Mouse (Mus musculus) embryonic facial prominence, embryonic 10.5 days (tissue): Measurements from ENCODE around the gene Lcorl. TPM values are rescaled to one million over a fixed set of nuclear protein-coding genes. Genes with fewer than 3 reads are reported as not detected.

Experiments
- DNase-seq: peaks from one replicate; pipeline ENCODE4 v3.0.0-alpha.2; 2017; ENCODE audit warnings: low spot score
- H3K27ac ChIP-seq: fragments of 300-500 bp; sonication (generic); replicated peaks from 2 replicates; pipeline ENCODE4 v1.5.1; 2016; ENCODE audit warnings: mild to moderate bottlenecking
- H3K27me3 ChIP-seq: fragments of 300-500 bp; sonication (generic); replicated peaks from 2 replicates; pipeline ENCODE4 v1.6.1; 2016; ENCODE audit warnings: low read depth, mild to moderate bottlenecking; ENCODE audit not compliant: poor library complexity, severe bottlenecking
- H3K36me3 ChIP-seq: fragments of 300-500 bp; sonication (generic); replicated peaks from 2 replicates; pipeline ENCODE4 v1.6.1; 2016; ENCODE audit warnings: mild to moderate bottlenecking, moderate library complexity
- H3K4me1 ChIP-seq: fragments of 300-500 bp; sonication (generic); 2 replicates; pipeline ENCODE4 v1.6.1; 2016
- H3K4me3 ChIP-seq: fragments of 300-500 bp; sonication (generic); 2 replicates; pipeline ENCODE4 v1.5.1; 2016; ENCODE audit warnings: mild to moderate bottlenecking, moderate library complexity
- H3K9me3 ChIP-seq: fragments of 300-500 bp; sonication (generic); 2 replicates; pipeline ENCODE4 v1.6.1; 2016; ENCODE audit warnings: mild to moderate bottlenecking
- WGBS: fragments of 180-500 bp; shearing (Covaris S2); methylation state at CpG from one replicate; pipeline ENCODE4 v1.1.7; 2016; 5-methylcytosine and 5-hydroxymethylcytosine counted together
- polyA plus RNA-seq: library from polyadenylated mRNA; unstranded; fragments of >200 nt; fragmentation: Nextera tagmentation; extraction: Ambion mirVana; gene quantifications from 2 replicates; pipeline ENCODE4 v1.2.1, GENCODE M21; 2016

Lcorl gene
- 26.2 and 29.2 TPM in 2 replicates for polyA plus RNA-seq

DNA sequence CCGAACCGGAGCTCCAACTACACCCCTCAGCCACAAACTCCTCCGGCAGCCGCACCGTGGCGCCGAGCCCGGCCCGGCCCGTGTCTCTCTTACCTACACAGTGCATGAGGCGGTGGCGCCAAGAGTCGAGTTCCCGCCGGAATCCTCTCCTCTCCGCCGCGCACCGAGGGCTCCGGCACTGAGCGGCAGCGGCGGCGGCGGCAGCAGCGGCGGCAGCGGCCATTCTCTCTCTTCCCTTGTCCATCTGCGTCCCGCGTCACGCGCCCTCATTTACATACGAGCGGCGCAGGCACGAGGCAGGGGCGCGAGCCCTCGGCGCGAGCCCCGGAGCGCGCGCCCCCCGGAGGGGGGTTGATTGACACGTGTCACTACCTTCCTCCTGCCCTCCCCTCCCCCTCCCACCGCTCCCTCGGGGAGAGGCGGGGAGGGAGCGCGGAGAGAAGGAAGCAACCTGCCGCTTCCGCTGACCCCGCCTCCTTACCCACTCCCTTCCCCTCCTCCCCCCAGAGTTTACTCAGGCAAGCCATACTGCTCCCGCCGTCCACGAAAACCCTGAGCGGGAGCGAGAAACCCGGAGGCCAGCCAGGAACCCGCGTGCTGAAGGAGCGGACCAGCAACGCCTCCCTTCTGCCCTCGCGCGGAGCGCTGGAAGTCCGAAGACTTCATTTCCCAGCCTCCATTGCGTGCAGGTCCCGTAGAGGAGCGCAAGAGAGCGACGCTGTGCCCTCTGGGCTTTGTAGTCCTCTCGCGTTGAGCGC lies at the start of gene Lcorl:
Gene Lcorl, minus strand, starts transcription at position 362 of the 758 bp plus-strand sequence.
- DNase-seq = peak; percentile 96
- Histone ChIP-seq H3K9me3 (no peaks in the 10 kb centered on the region), H3K27me3 (no peaks in the 10 kb centered on the region), H3K27ac (peak within 1 kb of the TSS; percentile 98), H3K4me3 (peak within 1 kb of the TSS; percentile 97), H3K36me3 (no peaks in the 10 kb centered on the region), H3K4me1 (peaks cover 8% of the 10 kb centered on the region; the same call in 1 of the 2 replicates)
- WGBS = under 1% methylated on average over 76 of the region's 79 CpGs

DNA sequence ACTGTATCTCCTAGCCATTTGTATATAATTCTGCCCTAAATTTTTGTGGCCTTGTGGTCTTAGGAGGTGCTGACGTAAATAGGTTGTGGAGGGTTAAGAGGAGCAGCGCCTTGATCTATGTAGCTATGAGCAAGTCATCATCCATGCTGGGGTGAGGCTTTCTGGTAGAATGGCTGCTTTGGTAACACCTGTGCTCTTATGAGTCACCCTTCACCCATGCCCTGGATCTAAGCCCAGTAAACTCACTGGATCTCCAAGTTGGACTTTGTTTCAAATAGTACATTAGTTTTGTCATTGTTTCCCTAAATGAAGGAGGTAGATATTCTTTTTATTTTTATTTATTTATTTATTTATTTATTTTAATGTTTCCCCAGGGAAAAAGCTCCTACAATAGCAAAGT lies 47.3 kb upstream of the Lcorl start:
- Histone ChIP-seq H3K9me3 (no peaks in the 10 kb centered on the region), H3K4me3 (no peak overlapping the region), H3K4me1 (no peaks in the 10 kb centered on the region), H3K27me3 (no peaks in the 10 kb centered on the region), H3K27ac (no peak overlapping the region), H3K36me3 (no peaks in the 10 kb centered on the region)
- DNase-seq = no peak
- WGBS = 93% methylated on average over 2 of the region's 2 CpGs

DNA sequence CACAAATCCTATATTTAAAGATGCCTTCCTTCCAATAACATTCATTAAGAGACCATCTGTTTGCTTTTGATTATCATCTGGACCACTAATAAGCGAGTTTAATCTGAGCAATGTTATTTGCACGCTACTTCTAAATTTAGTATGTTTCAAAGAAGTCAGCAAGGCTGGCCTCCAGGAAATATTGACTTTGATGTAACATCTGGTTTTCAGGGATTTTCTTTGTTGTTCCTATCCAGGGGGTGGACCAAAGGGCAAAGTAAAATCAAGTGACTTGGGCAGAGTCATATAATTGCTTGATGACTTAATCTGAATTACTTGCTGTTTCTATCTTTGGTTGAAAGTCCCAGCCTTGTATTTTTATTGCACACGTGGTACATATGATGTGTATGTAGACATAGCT lies 45.8 kb upstream of the Lcorl start:
- DNase-seq = no peak
- 66% methylated on average over 3 of the region's 3 CpGs for WGBS
- Histone ChIP-seq H3K36me3 (no peaks in the 10 kb centered on the region), H3K9me3 (no peaks in the 10 kb centered on the region), H3K4me1 (no peaks in the 10 kb centered on the region), H3K4me3 (no peak overlapping the region), H3K27me3 (no peaks in the 10 kb centered on the region), H3K27ac (no peak overlapping the region)

DNA sequence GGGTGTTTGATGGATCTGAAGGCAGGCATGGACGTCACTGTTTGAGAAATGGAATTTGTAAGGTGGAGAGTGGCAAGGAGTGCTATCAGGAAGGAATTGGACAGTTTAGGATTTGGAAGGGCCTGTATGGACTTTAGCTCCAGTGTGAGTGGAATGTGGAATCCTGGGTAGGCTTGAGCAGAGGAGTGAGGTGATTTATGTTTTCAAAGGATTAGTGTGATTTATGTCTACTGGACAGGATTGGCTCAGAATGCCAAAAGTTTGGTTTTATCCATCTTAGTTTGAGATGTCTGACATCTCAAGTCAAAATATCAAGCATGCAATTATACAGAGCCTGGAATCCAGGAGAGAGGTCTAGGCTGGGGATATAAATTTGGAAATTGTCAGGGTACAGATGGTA lies 37.9 kb upstream of the Lcorl start:
- DNase-seq = no peak
- 80% methylated on average over 1 of the region's 1 CpGs for WGBS
- H3K4me1 ChIP-seq = no peaks in the 10 kb centered on the region
- H3K9me3 ChIP-seq = no peaks in the 10 kb centered on the region
- H3K4me3 ChIP-seq = no peak overlapping the region
- no peaks in the 10 kb centered on the region for H3K36me3 ChIP-seq
- no peak overlapping the region for H3K27ac ChIP-seq
- H3K27me3 ChIP-seq = no peaks in the 10 kb centered on the region

DNA sequence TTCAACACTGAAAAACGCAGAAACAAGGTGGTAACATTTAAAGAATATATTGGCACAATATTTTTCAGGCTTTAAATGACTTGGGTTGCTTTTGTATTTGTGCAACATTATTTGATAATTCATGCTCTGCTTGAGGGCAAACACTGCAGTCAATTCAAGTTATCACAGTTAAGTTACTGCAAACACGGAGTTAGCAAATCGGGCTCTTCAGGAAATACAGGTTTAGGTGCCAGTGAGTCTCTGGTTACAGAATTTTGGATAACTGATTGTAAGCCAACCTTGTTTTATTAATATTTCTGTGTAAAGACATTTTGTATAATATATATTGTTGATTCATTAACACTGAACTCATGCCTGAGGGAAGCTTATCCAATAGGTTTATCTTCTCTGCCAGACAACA lies 36.3 kb upstream of the Lcorl start:
- no peaks in the 10 kb centered on the region for H3K9me3 ChIP-seq
- no peaks in the 10 kb centered on the region for H3K36me3 ChIP-seq
- DNase-seq = no peak
- WGBS = 86% methylated on average over 3 of the region's 3 CpGs
- H3K4me1 ChIP-seq = no peaks in the 10 kb centered on the region
- H3K27ac ChIP-seq = no peak overlapping the region
- H3K4me3 ChIP-seq = no peak overlapping the region
- H3K27me3 ChIP-seq = no peaks in the 10 kb centered on the region

DNA sequence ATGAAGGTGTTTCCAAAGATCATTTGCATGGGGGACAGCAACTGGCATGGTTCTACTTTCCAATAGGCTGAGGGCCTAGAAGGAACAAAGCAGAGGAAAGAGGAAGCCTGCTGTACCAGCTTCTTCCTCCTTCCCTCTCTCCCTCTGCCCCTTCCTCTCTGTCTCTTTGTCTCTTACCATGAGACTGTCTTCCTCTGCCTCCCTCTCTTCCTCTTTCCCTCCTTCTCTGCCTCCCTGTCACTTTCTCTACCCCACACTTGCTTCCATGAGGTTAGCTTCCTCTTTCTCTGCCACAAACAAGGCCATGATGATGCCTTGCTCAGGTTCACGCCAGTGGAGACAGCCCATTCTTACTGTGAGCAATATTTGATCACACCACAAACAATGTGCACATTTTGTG lies 18.9 kb upstream of the Lcorl start:
- DNase-seq = no peak

DNA sequence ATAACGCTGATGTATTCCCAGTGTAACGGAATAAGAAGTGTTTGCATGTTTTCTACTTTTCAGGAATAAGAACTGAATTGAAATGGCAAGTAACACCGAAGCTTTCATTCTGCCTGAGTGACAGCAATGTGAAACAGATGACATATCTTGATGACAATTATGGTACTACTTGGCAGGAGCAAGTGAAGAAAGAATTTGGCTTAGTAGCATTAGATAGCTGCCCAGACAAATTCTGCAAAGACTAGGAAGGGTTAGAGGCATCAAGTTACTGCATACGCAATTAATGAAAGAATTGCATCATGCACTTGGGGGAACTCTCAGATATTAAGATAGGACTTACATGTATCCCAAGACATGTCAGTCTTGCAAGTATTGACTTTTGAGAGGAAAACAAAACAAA lies 18.1 kb upstream of the Lcorl start:
- WGBS = 87% methylated on average over 4 of the region's 4 CpGs
- Histone ChIP-seq H3K4me3 (no peak overlapping the region), H3K4me1 (no peaks in the 10 kb centered on the region), H3K9me3 (no peaks in the 10 kb centered on the region), H3K27me3 (no peaks in the 10 kb centered on the region), H3K36me3 (no peaks in the 10 kb centered on the region), H3K27ac (no peak overlapping the region)
- DNase-seq = no peak

More for the DNA sequence above, 18.9 kb upstream of the Lcorl start:
- H3K27me3 ChIP-seq = no peaks in the 10 kb centered on the region
- no peaks in the 10 kb centered on the region for H3K36me3 ChIP-seq
- WGBS = 90% methylated on average over 1 of the region's 1 CpGs
- H3K9me3 ChIP-seq = no peaks in the 10 kb centered on the region
- no peak overlapping the region for H3K4me3 ChIP-seq
- no peak overlapping the region for H3K27ac ChIP-seq
- H3K4me1 ChIP-seq = no peaks in the 10 kb centered on the region

DNA sequence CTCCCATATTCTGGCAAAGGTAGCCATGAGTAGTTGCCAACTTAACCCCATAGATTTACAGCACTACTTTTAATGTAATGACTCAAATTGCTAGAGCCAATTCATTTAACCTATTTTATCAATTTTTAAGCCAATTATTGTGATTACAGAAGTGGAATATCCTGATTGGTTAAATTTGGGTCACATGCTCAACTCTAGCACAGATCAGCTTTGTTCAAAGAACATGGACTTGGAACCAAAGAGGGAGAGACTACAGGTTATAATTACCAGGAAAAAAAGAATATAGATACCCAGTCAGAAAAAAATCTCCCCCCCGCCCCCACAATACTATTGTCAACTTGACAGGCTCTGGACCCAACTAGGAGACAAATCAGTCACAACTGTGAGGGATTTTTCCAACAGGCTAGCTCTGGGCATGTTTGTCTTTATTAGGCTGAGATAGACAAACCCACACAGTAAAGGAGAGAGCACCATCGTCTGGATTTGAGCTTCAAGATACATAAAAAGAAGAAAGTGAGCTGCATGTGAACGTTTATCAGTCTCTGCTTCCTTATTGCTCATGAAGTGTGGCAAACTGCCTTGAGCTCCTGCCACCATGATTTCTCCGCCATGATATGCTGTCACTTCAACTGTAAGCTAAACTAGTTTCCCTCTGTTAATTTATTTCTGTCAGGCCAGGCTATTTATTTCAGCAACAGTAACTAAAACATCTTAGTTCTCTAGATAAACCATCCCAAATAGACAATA lies 17.0 kb upstream of the Lcorl start:
- Histone ChIP-seq H3K4me3 (no peak overlapping the region), H3K27me3 (no peaks in the 10 kb centered on the region), H3K4me1 (no peaks in the 10 kb centered on the region), H3K9me3 (no peaks in the 10 kb centered on the region), H3K27ac (no peak overlapping the region), H3K36me3 (no peaks in the 10 kb centered on the region)
- WGBS = 85% methylated on average over 4 of the region's 4 CpGs
- no peak for DNase-seq

DNA sequence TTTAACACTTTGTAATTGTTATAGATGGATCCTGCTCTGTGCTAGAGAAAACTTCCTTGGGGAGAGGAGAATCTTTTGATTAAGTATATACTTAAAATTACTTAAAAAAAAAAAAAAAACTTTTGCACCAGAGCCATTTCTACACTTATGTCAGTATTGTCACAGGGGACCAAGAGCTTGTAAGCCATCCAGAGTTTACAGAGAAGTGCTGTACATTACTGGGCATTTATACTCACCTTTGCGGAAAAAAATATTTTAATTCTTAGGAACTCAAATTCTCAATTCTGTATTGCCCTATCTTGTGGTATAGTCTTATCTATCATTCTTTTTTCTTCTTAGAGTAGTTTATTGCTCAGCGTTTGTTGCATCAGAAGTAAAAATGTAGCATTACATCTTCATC lies 953 bp upstream of the Lcorl start:
- Histone ChIP-seq H3K4me3 (peak overlapping the region; percentile 97), H3K36me3 (no peaks in the 10 kb centered on the region), H3K27ac (no peak overlapping the region), H3K27me3 (no peaks in the 10 kb centered on the region), H3K9me3 (no peaks in the 10 kb centered on the region), H3K4me1 (peaks cover 8% of the 10 kb centered on the region; the same call in 1 of the 2 replicates)
- WGBS = 79% methylated on average over 2 of the region's 2 CpGs
- no peak for DNase-seq

DNA sequence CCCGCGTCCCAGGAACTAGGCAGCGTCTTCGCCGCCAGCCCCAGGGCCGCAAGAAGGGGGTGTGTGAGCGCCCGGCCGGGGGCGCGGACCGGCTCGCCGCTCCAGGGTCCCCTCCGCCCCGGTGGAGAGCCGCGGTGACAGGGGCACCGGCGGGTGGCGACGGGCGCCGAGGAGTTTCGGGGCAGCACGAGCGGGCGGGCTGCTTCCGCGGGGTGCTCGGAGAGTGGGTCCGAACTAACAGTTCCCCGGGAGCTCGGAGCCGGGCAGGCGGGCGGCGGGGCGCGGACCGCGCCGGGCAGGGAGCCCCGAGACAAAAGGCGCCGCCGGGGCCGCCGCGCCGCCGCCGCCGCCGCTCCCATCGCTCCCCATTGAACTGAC lies 550 bp downstream of the Lcorl start:
- Histone ChIP-seq H3K4me1 (peaks cover 8% of the 10 kb centered on the region; the same call in 1 of the 2 replicates), H3K27me3 (no peaks in the 10 kb centered on the region), H3K27ac (peak overlapping the region; percentile 98), H3K36me3 (no peaks in the 10 kb centered on the region), H3K4me3 (peak overlapping the region; percentile 97), H3K9me3 (no peaks in the 10 kb centered on the region)
- no peak for DNase-seq
- WGBS = 1% methylated on average over 56 of the region's 56 CpGs

DNA sequence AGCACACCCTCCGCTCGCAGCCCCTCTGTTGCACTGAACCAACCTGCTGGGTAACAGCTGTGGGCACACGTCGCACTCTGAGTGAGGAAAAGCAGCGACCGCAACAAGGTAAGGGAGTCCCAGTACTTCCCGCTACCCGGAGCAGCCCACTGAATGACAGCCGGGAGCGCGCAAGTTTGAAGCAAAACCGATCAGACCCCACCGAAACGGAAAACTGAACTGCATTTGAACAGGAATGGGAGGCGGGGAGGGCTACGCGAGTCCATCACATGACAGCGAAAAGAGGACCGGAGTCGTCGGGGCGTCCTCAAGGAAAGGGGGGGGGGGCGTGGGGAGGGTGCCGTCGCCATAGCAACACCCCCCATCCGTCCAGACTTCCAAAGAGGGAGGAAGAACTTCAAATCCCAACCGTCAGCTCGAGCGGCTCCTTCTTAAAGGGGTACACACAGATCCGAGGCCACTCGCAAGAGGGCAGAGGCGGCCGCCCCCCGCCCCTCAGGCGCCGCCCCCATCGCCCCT lies 1.1 kb downstream of the Lcorl start:
- peak; percentile 86 for DNase-seq
- no peaks in the 10 kb centered on the region for H3K36me3 ChIP-seq
- H3K4me1 ChIP-seq = peaks cover 8% of the 10 kb centered on the region; the same call in 1 of the 2 replicates
- H3K4me3 ChIP-seq = peak overlapping the region; percentile 97
- H3K9me3 ChIP-seq = no peaks in the 10 kb centered on the region
- no peaks in the 10 kb centered on the region for H3K27me3 ChIP-seq
- WGBS = under 1% methylated on average over 29 of the region's 37 CpGs
- peak overlapping the region; percentile 98 for H3K27ac ChIP-seq

DNA sequence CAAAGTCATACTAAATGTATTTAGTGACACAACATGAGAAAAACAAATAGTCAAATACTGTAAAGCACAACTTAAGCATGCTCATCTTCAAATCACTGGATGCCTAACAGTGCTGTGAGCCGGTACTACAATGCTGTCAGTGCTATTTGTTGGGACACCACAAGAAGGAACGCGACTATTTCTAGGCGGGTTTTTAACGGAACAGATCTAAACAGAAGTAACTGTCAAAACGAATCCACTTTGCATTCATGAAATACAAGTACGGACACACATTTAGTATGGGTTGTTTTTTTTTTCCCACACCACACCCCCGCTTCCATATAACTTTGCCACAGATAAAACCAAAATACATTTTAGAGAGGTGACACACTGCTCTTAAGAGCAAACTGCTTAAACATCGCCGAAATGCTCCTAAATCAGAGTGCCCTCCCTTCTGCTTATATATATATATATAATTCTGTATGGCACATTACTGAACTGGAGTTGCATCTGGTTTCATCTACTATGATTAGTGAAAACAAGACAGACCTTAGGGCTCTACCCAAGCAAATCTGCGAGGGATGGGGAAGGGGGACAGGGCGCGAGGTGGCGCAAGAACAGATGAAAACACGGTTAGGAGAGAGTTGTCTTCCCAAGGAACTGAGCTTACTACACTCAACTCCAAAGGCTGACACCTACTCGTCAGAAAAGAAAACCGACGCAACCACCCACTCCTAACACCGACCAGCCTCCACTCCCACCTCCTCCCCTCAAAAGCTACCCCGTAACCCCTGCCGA lies 1.7 kb downstream of the Lcorl start:
- 30% methylated on average over 21 of the region's 21 CpGs for WGBS
- DNase-seq = no peak
- H3K36me3 ChIP-seq = no peaks in the 10 kb centered on the region

More for the DNA sequence above, 1.7 kb downstream of the Lcorl start:
- Histone ChIP-seq H3K4me3 (peak overlapping the region; percentile 97), H3K4me1 (peaks cover 8% of the 10 kb centered on the region; the same call in 1 of the 2 replicates), H3K9me3 (no peaks in the 10 kb centered on the region), H3K27ac (peak overlapping the region; percentile 98), H3K27me3 (no peaks in the 10 kb centered on the region)
